Comparison of ENCODE assay signal across 9 mouse cellular contexts in genomic region chr12:118847381-118847780, GRCm38 (mm10). TPM values are rescaled to one million over a fixed set of nuclear protein-coding genes. Genes with fewer than 3 reads are reported as not detected.
DNase-seq lines count a peak whose midpoint lies in the region; ATAC-seq and TF ChIP-seq lines count a peak whose summit lies in the region.
"Had no signal": no experiment of that assay in that cellular context is flagged by ENCODE, and none has a peak within 500 bp of the region (broad histone marks: within the 10 kb centered on the region; RNA-seq: fewer than 3 reads in every experiment).

No protein-coding gene starts in this region.

- no peak for TF ChIP-seq CTCF in small intestine, adult 2 months (IDR thresholded peaks at IDR 0.05; ENCODE audit: extremely low read depth, insufficient read length, insufficient replicate concordance, low read depth, low read length)

- no peaks in the 10 kb centered on the region for H3K36me3 ChIP-seq in lung, embryonic 15.5 days
- H3K36me3 ChIP-seq in forebrain, embryonic 11.5 days (ENCODE audit: control insufficient read depth, insufficient read depth, low read length): no peaks in the 10 kb centered on the region
- H3K36me3 ChIP-seq in limb, embryonic 14.5 days (ENCODE audit: control insufficient read depth, insufficient read depth, low read length): no peaks in the 10 kb centered on the region
- H3K36me3 ChIP-seq in small intestine, adult 2 months (ENCODE audit: control insufficient read depth, insufficient read depth, low read length): no peaks in the 10 kb centered on the region

- peaks cover 94% of the 10 kb centered on the region for H3K27me3 ChIP-seq in lung, embryonic 15.5 days
- peaks cover 47% of the 10 kb centered on the region for H3K27me3 ChIP-seq in forebrain, embryonic 11.5 days (ENCODE audit: control insufficient read depth, insufficient read depth, low read length)
- H3K27me3 ChIP-seq in limb, embryonic 14.5 days (ENCODE audit: control insufficient read depth, insufficient read depth, low read length): peaks cover 93% of the 10 kb centered on the region
- H3K27me3 ChIP-seq in small intestine, adult 2 months (ENCODE audit: control insufficient read depth, insufficient read depth, low read length): peaks cover 60% of the 10 kb centered on the region

- H3K4me3 ChIP-seq in lung, embryonic 15.5 days: peak overlapping the region; percentile 46
- H3K4me3 ChIP-seq in forebrain, embryonic 11.5 days (ENCODE audit: low read depth, low read length): peak overlapping the region; percentile 57
- H3K4me3 ChIP-seq in limb, embryonic 14.5 days (replicated peaks; ENCODE audit: low read length): peak overlapping the region; percentile 42
- H3K4me3 ChIP-seq in small intestine, adult 2 months (ENCODE audit: low read depth, low read length): peak overlapping the region; percentile 59; the same call in 1 of the 2 replicates

- peaks cover 24% of the 10 kb centered on the region for H3K4me1 ChIP-seq in lung, embryonic 15.5 days
- H3K4me1 ChIP-seq in forebrain, embryonic 11.5 days (replicated peaks; ENCODE audit: control insufficient read depth, insufficient read depth, low read length): peaks cover 8% of the 10 kb centered on the region; the same call in 1 of the 2 replicates
- peaks cover 5% of the 10 kb centered on the region for H3K4me1 ChIP-seq in limb, embryonic 14.5 days (ENCODE audit: control insufficient read depth, insufficient read depth, low read length)
- peaks cover 18% of the 10 kb centered on the region for H3K4me1 ChIP-seq in small intestine, adult 2 months (ENCODE audit: control insufficient read depth, insufficient read depth, insufficient read length, low read length)

- no peak overlapping the region for H3K9ac ChIP-seq in lung, embryonic 15.5 days
- H3K9ac ChIP-seq in forebrain, embryonic 11.5 days (ENCODE audit: low read length): peak overlapping the region; percentile 80
- H3K9ac ChIP-seq in limb, embryonic 14.5 days (ENCODE audit: low read depth, low read length, severe bottlenecking): no peak overlapping the region

- H3K4me2 ChIP-seq in lung, embryonic 15.5 days: peak overlapping the region; percentile 87
- H3K4me2 ChIP-seq in forebrain, embryonic 11.5 days (ENCODE audit: low read depth, low read length, severe bottlenecking): peak overlapping the region; percentile 80
- H3K4me2 ChIP-seq in limb, embryonic 14.5 days (replicated peaks; ENCODE audit: low read depth, low read length, severe bottlenecking): peak overlapping the region; percentile 61; the same call in 1 of the 2 replicates

- WGBS in lung, embryonic 15.5 days: 0% methylated on average over 17 of the region's 17 CpGs
- WGBS in forebrain, embryonic 11.5 days: 1% methylated on average over 17 of the region's 17 CpGs
- under 1% methylated on average over 17 of the region's 17 CpGs for WGBS in limb, embryonic 14.5 days
- 4% methylated on average over 17 of the region's 17 CpGs for WGBS in small intestine, adult 2 months

- TF ChIP-seq POLR2A in limb, embryonic 14.5 days (IDR thresholded peaks at IDR 0.05; ENCODE audit: borderline replicate concordance, extremely low read depth, insufficient read depth, insufficient read length): no peak
- TF ChIP-seq POLR2A in small intestine, adult 2 months (IDR thresholded peaks at IDR 0.05; ENCODE audit: low read depth, low read length): no peak

- no peak for ATAC-seq in lung, embryonic 15.5 days (ENCODE audit: borderline replicate concordance, extremely low read depth, low FRiP score, low TSS enrichment)
- peak; percentile 11 for ATAC-seq in forebrain, embryonic 11.5 days (replicated peaks; ENCODE audit: low FRiP score)
- ATAC-seq in limb, embryonic 14.5 days (ENCODE audit: low FRiP score, low read depth): no peak

- H3K27ac ChIP-seq in lung, embryonic 15.5 days: no peak overlapping the region
- peak overlapping the region; percentile 86 for H3K27ac ChIP-seq in forebrain, embryonic 11.5 days (ENCODE audit: low read depth, low read length)
- no peak overlapping the region for H3K27ac ChIP-seq in limb, embryonic 14.5 days (replicated peaks; ENCODE audit: low read depth, low read length)
- no peak overlapping the region for H3K27ac ChIP-seq in small intestine, adult 2 months (ENCODE audit: insufficient read depth, low read depth, low read length)

- H3K9me3 ChIP-seq in lung, embryonic 15.5 days: no peaks in the 10 kb centered on the region
- H3K9me3 ChIP-seq in forebrain, embryonic 11.5 days (ENCODE audit: control insufficient read depth, low read length): no peaks in the 10 kb centered on the region
- H3K9me3 ChIP-seq in limb, embryonic 14.5 days (ENCODE audit: control insufficient read depth, low read length): no peaks in the 10 kb centered on the region

- no peak for DNase-seq in lung, postnatal 25 days (ENCODE audit: low spot score)
- DNase-seq in forebrain, embryonic 11.5 days (ENCODE audit: low spot score): peak; percentile 69
- no peak for DNase-seq in limb, embryonic 14.5 days (ENCODE audit: low spot score)
- no peak for DNase-seq in testis, postnatal 10 days (ENCODE audit: low spot score)
- DNase-seq in spleen, adult 18-20 months: no peak
- DNase-seq in layer of hippocampus, adult 11-12 months (ENCODE audit: low spot score): no peak

RNA-seq across cellular contexts. Expression of gene Sp8, which starts 1.3 kb away (rescaled TPM):
- polyA plus RNA-seq in lung, embryonic 15.5 days (2015; fragmentation: Nextera tagmentation; extraction: Ambion mirVana): 0.06 TPM in 1 of 2 replicates, not detected in the other
- 21.5 and 24.0 TPM in 2 replicates for polyA plus RNA-seq in forebrain, embryonic 11.5 days (2014; fragmentation: Nextera tagmentation; extraction: Ambion mirVana)
- polyA plus RNA-seq in limb, embryonic 14.5 days (2012; rRNA removed): 1.7 and 2.0 TPM in 2 replicates
- polyA plus RNA-seq in limb, embryonic 14.5 days (2014; fragmentation: Nextera tagmentation; extraction: Ambion mirVana): 3.8 and 4.1 TPM in 2 replicates
- not detected in 2 replicates for polyA plus RNA-seq in small intestine, adult 2 months (2012; rRNA removed)
- polyA plus RNA-seq: activated CD4-positive, CD25-positive, alpha-beta regulatory T cell, adult 4 months had no signal
